Mouse (Mus musculus) lung, postnatal 0 days (tissue): Measurements from ENCODE around the gene Fastkd5. TPM values are rescaled to one million over a fixed set of nuclear protein-coding genes. Genes with fewer than 3 reads are reported as not detected.
A peak's percentile ranks its signal among the peaks of the same experiment; 100 is the strongest.

Experiments
- ATAC-seq: fragments of 200-750 bp; cut with Nextera tagmentation; 2 replicates; pipeline ENCODE4 v1.8.0; 2017; ENCODE audit warnings: moderate library complexity
- DNase-seq: peaks from one replicate; pipeline ENCODE4 v3.0.0-alpha.2; 2016; ENCODE audit warnings: low spot score
- H3K27ac ChIP-seq: fragments of 300-500 bp; sonication (generic); 2 replicates; pipeline ENCODE4 v1.5.1; 2014; ENCODE audit warnings: antibody characterized with exemption, mild to moderate bottlenecking, low read length, mixed read lengths
- H3K27me3 ChIP-seq: fragments of 300-500 bp; sonication (generic); replicated peaks from 2 replicates; pipeline ENCODE4 v1.6.1; 2014; ENCODE audit warnings: low read length, mixed read lengths; ENCODE audit not compliant: insufficient read depth
- H3K36me3 ChIP-seq: fragments of 300-500 bp; sonication (generic); 2 replicates; pipeline ENCODE4 v1.6.1; 2014; ENCODE audit warnings: low read length, mixed read lengths; ENCODE audit not compliant: insufficient read depth
- H3K4me1 ChIP-seq: fragments of 300-500 bp; sonication (generic); 2 replicates; pipeline ENCODE4 v1.6.1; 2014; ENCODE audit warnings: antibody characterized with exemption, low read depth, low read length, mixed read lengths; ENCODE audit not compliant: insufficient read depth
- H3K4me2 ChIP-seq: fragments of 300-500 bp; sonication (generic); replicated peaks from 2 replicates; pipeline ENCODE4 v1.6.1; 2014; ENCODE audit warnings: low read depth, mild to moderate bottlenecking, low read length, moderate library complexity, mixed read lengths
- H3K4me3 ChIP-seq: fragments of 300-500 bp; sonication (generic); 2 replicates; pipeline ENCODE4 v1.5.1; 2014; ENCODE audit warnings: low read depth, low read length
- H3K9ac ChIP-seq: fragments of 300-500 bp; sonication (generic); replicated peaks from 2 replicates; pipeline ENCODE4 v1.6.1; 2014; ENCODE audit warnings: low read depth, mild to moderate bottlenecking
- H3K9me3 ChIP-seq: fragments of 300-500 bp; sonication (generic); 2 replicates; pipeline ENCODE4 v1.6.1; 2016; ENCODE audit warnings: low read length, mixed read lengths
- CTCF ChIP-seq: IDR thresholded peaks from 2 replicates; pipeline ENCODE4 v1.5.1; 2016; ENCODE audit warnings: antibody characterized with exemption, mild to moderate bottlenecking
- EP300 ChIP-seq: IDR thresholded peaks from 2 replicates; pipeline ENCODE4 v1.6.1; 2016; ENCODE audit warnings: antibody characterized with exemption, mild to moderate bottlenecking, control low read depth
- WGBS: fragments of 180-500 bp; shearing (Covaris S2); extraction: QIAGEN DNeasy Blood & Tissue Kit; methylation state at CpG from one replicate; pipeline ENCODE4 v1.1.7; 2014; 5-methylcytosine and 5-hydroxymethylcytosine counted together
- polyA plus RNA-seq: library from polyadenylated mRNA; unstranded; fragments of >200 nt; fragmentation: Nextera tagmentation; extraction: Ambion mirVana; gene quantifications from 2 replicates; pipeline ENCODE4 v1.2.1, GENCODE M21; 2015

The Fastkd5 gene
- polyA plus RNA-seq, 1 experiment from 2014 or later = 4.8 TPM

DNA sequence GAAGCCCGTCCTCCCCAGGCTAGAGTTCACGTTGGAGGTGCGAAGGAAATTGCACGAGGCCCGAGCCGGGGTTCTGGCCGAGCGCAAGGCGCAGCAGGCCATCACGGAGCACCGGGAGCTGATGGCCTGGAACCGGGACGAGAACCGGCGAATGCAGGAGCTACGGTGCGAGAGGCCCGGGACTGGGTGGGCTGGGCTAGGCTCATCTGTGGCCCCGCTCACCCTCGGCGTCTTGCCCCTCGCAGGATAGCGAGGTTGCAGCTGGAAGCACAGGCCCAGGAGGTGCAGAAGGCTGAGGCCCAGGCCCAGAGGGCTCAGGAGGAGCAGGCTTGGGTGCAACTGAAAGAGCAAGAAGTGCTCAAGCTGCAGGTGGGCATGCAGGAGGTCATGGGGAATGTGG is 65.8 kb downstream of the Fastkd5 start:
- no peak overlapping the region for H3K27ac ChIP-seq
- H3K36me3 ChIP-seq = no peaks in the 10 kb centered on the region
- WGBS = 1% methylated on average over 18 of the region's 23 CpGs
- H3K9me3 ChIP-seq = no peaks in the 10 kb centered on the region
- DNase-seq (no peak), ATAC-seq (no peak; the same call in 1 of the 2 replicates)
- peak overlapping the region; percentile 81 for H3K9ac ChIP-seq
- no peaks in the 10 kb centered on the region for H3K27me3 ChIP-seq
- 0 out of 2 replicates have a peak, but pooled peaks cover 4% of the 10 kb centered on the region for H3K4me1 ChIP-seq
- TF ChIP-seq CTCF (no peak), EP300 (no peak)
- H3K4me3 ChIP-seq = peak overlapping the region; percentile 85
- H3K4me2 ChIP-seq = peak overlapping the region; percentile 87

Other genes with a start within 250 kb of the Fastkd5 start
- gene Cpxm1, start 232.5 kb downstream of the Fastkd5 start, polyA plus RNA-seq = 13.9 and 14.9 TPM in 2 replicates
- gene Gm28372, start 224.8 kb downstream of the Fastkd5 start, polyA plus RNA-seq = 0.10 TPM in 1 of 2 replicates, not detected in the other
- not detected in 2 replicates for gene 1700020A23Rik, start 224.8 kb downstream of the Fastkd5 start, polyA plus RNA-seq
- not detected in 2 replicates for gene Tmem239, start 223.5 kb downstream of the Fastkd5 start, polyA plus RNA-seq
- 46.8 and 47.0 TPM in 2 replicates for gene Vps16, start 205.7 kb downstream of the Fastkd5 start, polyA plus RNA-seq
- gene Pced1a, start 205.3 kb downstream of the Fastkd5 start, polyA plus RNA-seq = 6.8 and 8.0 TPM in 2 replicates
- gene Ptpra, start 179.7 kb downstream of the Fastkd5 start, polyA plus RNA-seq = 46.1 and 52.1 TPM in 2 replicates
- gene Mrps26, start 66.3 kb downstream of the Fastkd5 start, polyA plus RNA-seq = 61.0 and 64.0 TPM in 2 replicates
- not detected in 2 replicates for gene Oxt, start 53.9 kb downstream of the Fastkd5 start, polyA plus RNA-seq
- not detected in 2 replicates for gene Avp, start 47.5 kb downstream of the Fastkd5 start, polyA plus RNA-seq
- gene Ubox5, start within 50 bp of the Fastkd5 start, polyA plus RNA-seq = 4.4 TPM in 2 replicates
- gene Lzts3, start 12.8 kb upstream of the Fastkd5 start, polyA plus RNA-seq = 0.95 and 1.5 TPM in 2 replicates
- 82.6 and 90.9 TPM in 2 replicates for gene Ddrgk1, start 34.6 kb upstream of the Fastkd5 start, polyA plus RNA-seq
- 50.6 and 51.1 TPM in 2 replicates for gene Itpa, start 37.6 kb upstream of the Fastkd5 start, polyA plus RNA-seq
- 0.21 and 0.37 TPM in 2 replicates for gene Slc4a11, start 67.5 kb upstream of the Fastkd5 start, polyA plus RNA-seq